Mouse (Mus musculus): Measurements from ENCODE around the gene Efemp1. TPM values are rescaled to one million over a fixed set of nuclear protein-coding genes. Genes with fewer than 3 reads are reported as not detected.

The Efemp1 gene
- polyA plus RNA-seq, 1 experiment = 11.6 TPM

GRCm38 (mm10) chr11:28883106-28883505 lies 30.1 kb downstream of the Efemp1 start:
- no peak overlapping the region for H3K27ac ChIP-seq (ENCODE audit: insufficient read depth, low read depth, low read length)
- H3K4me3 ChIP-seq (ENCODE audit: low read depth, low read length) = no peak overlapping the region
- no peaks in the 10 kb centered on the region for H3K36me3 ChIP-seq (ENCODE audit: control insufficient read depth, insufficient read depth, low read length)
- 50% methylated on average over 4 of the region's 4 CpGs for WGBS
- H3K4me1 ChIP-seq (ENCODE audit: control insufficient read depth, insufficient read depth, insufficient read length, low read length) = no peaks in the 10 kb centered on the region
- TF ChIP-seq CTCF (IDR thresholded peaks at IDR 0.05; ENCODE audit: extremely low read depth, insufficient read length, insufficient replicate concordance, low read depth, low read length) = no peak
- no peak for TF ChIP-seq POLR2A (IDR thresholded peaks at IDR 0.05; ENCODE audit: low read depth, low read length)
- H3K27me3 ChIP-seq (ENCODE audit: control insufficient read depth, insufficient read depth, low read length) = no peaks in the 10 kb centered on the region

- H3K4me1 ChIP-seq (ENCODE audit: control insufficient read depth, insufficient read depth, insufficient read length, low read length) = no peaks in the 10 kb centered on the region
- no peaks in the 10 kb centered on the region for H3K36me3 ChIP-seq (ENCODE audit: control insufficient read depth, insufficient read depth, low read length)
- no peak overlapping the region for H3K4me3 ChIP-seq (ENCODE audit: low read depth, low read length)
- WGBS = 87% methylated on average over 1 of the region's 1 CpGs
- H3K27ac ChIP-seq (ENCODE audit: insufficient read depth, low read depth, low read length) = no peak overlapping the region
- TF ChIP-seq POLR2A (IDR thresholded peaks at IDR 0.05; ENCODE audit: low read depth, low read length) (no peak), CTCF (IDR thresholded peaks at IDR 0.05; ENCODE audit: extremely low read depth, insufficient read length, insufficient replicate concordance, low read depth, low read length) (no peak)
- no peaks in the 10 kb centered on the region for H3K27me3 ChIP-seq (ENCODE audit: control insufficient read depth, insufficient read depth, low read length)
These were observed 36.5 kb downstream of the Efemp1 start for GRCm38 (mm10) chr11:28889538-28889937.

- H3K4me1 ChIP-seq (ENCODE audit: control insufficient read depth, insufficient read depth, insufficient read length, low read length) = no peaks in the 10 kb centered on the region
- WGBS = 52% methylated on average over 5 of the region's 5 CpGs
- no peak overlapping the region for H3K4me3 ChIP-seq (ENCODE audit: low read depth, low read length)
- H3K27me3 ChIP-seq (ENCODE audit: control insufficient read depth, insufficient read depth, low read length) = no peaks in the 10 kb centered on the region
- H3K27ac ChIP-seq (ENCODE audit: insufficient read depth, low read depth, low read length) = no peak overlapping the region
- no peaks in the 10 kb centered on the region for H3K36me3 ChIP-seq (ENCODE audit: control insufficient read depth, insufficient read depth, low read length)
- TF ChIP-seq POLR2A (IDR thresholded peaks at IDR 0.05; ENCODE audit: low read depth, low read length) (no peak), CTCF (IDR thresholded peaks at IDR 0.05; ENCODE audit: extremely low read depth, insufficient read length, insufficient replicate concordance, low read depth, low read length) (no peak)
These were observed 38.5 kb downstream of the Efemp1 start for GRCm38 (mm10) chr11:28891515-28891914.

- H3K4me3 ChIP-seq (ENCODE audit: low read depth, low read length) = no peak overlapping the region
- no peaks in the 10 kb centered on the region for H3K4me1 ChIP-seq (ENCODE audit: control insufficient read depth, insufficient read depth, insufficient read length, low read length)
- TF ChIP-seq CTCF (IDR thresholded peaks at IDR 0.05; ENCODE audit: extremely low read depth, insufficient read length, insufficient replicate concordance, low read depth, low read length) = no peak
- TF ChIP-seq POLR2A (IDR thresholded peaks at IDR 0.05; ENCODE audit: low read depth, low read length) = no peak
- no peaks in the 10 kb centered on the region for H3K36me3 ChIP-seq (ENCODE audit: control insufficient read depth, insufficient read depth, low read length)
- 54% methylated on average over 1 of the region's 1 CpGs for WGBS
- no peaks in the 10 kb centered on the region for H3K27me3 ChIP-seq (ENCODE audit: control insufficient read depth, insufficient read depth, low read length)
- H3K27ac ChIP-seq (ENCODE audit: insufficient read depth, low read depth, low read length) = no peak overlapping the region
These were observed 46.4 kb downstream of the Efemp1 start for GRCm38 (mm10) chr11:28899420-28899819.

GRCm38 (mm10) chr11:28904596-28904995 lies 51.6 kb downstream of the Efemp1 start:
- Histone ChIP-seq H3K4me1 (ENCODE audit: control insufficient read depth, insufficient read depth, insufficient read length, low read length) (no peaks in the 10 kb centered on the region), H3K27me3 (ENCODE audit: control insufficient read depth, insufficient read depth, low read length) (no peaks in the 10 kb centered on the region), H3K27ac (ENCODE audit: insufficient read depth, low read depth, low read length) (no peak overlapping the region), H3K36me3 (ENCODE audit: control insufficient read depth, insufficient read depth, low read length) (no peaks in the 10 kb centered on the region), H3K4me3 (ENCODE audit: low read depth, low read length) (no peak overlapping the region)
- WGBS = 54% methylated on average over 2 of the region's 2 CpGs
- TF ChIP-seq POLR2A (IDR thresholded peaks at IDR 0.05; ENCODE audit: low read depth, low read length) (no peak), CTCF (IDR thresholded peaks at IDR 0.05; ENCODE audit: extremely low read depth, insufficient read length, insufficient replicate concordance, low read depth, low read length) (no peak)

GRCm38 (mm10) chr11:28906288-28906687 lies 53.3 kb downstream of the Efemp1 start:
- no peaks in the 10 kb centered on the region for H3K27me3 ChIP-seq (ENCODE audit: control insufficient read depth, insufficient read depth, low read length)
- 43% methylated on average over 3 of the region's 3 CpGs for whole genome bisulfite sequencing
- H3K4me1 ChIP-seq (ENCODE audit: control insufficient read depth, insufficient read depth, insufficient read length, low read length) = no peaks in the 10 kb centered on the region
- peak overlapping the region; percentile 41; the same call in 1 of the 2 replicates for H3K27ac ChIP-seq (ENCODE audit: insufficient read depth, low read depth, low read length)
- no peaks in the 10 kb centered on the region for H3K36me3 ChIP-seq (ENCODE audit: control insufficient read depth, insufficient read depth, low read length)
- H3K4me3 ChIP-seq (ENCODE audit: low read depth, low read length) = no peak overlapping the region
- TF ChIP-seq POLR2A (IDR thresholded peaks at IDR 0.05; ENCODE audit: low read depth, low read length) (no peak), CTCF (IDR thresholded peaks at IDR 0.05; ENCODE audit: extremely low read depth, insufficient read length, insufficient replicate concordance, low read depth, low read length) (no peak)

- no peaks in the 10 kb centered on the region for H3K27me3 ChIP-seq (ENCODE audit: control insufficient read depth, insufficient read depth, low read length)
These were observed 56.0 kb downstream of the Efemp1 start for GRCm38 (mm10) chr11:28908908-28909545.

More at GRCm38 (mm10) chr11:28908908-28909545, 56.0 kb downstream of the Efemp1 start:
- H3K4me3 ChIP-seq (ENCODE audit: low read depth, low read length) = no peak overlapping the region
- 49% methylated on average over 3 of the region's 3 CpGs for WGBS
- no peaks in the 10 kb centered on the region for H3K4me1 ChIP-seq (ENCODE audit: control insufficient read depth, insufficient read depth, insufficient read length, low read length)
- H3K36me3 ChIP-seq (ENCODE audit: control insufficient read depth, insufficient read depth, low read length) = no peaks in the 10 kb centered on the region
- TF ChIP-seq POLR2A (IDR thresholded peaks at IDR 0.05; ENCODE audit: low read depth, low read length) (no peak), CTCF (IDR thresholded peaks at IDR 0.05; ENCODE audit: extremely low read depth, insufficient read length, insufficient replicate concordance, low read depth, low read length) (no peak)
- H3K27ac ChIP-seq (ENCODE audit: insufficient read depth, low read depth, low read length) = no peak overlapping the region
